Mouse (Mus musculus): ENCODE data around the gene Taok3. TPM values are rescaled to one million over a fixed set of nuclear protein-coding genes. Genes with fewer than 3 reads are reported as not detected.

Taok3 gene
- total and polyA plus RNA-seq, 2 experiments from 2014 or later, result 1.1 to 5.8 TPM

DNA sequence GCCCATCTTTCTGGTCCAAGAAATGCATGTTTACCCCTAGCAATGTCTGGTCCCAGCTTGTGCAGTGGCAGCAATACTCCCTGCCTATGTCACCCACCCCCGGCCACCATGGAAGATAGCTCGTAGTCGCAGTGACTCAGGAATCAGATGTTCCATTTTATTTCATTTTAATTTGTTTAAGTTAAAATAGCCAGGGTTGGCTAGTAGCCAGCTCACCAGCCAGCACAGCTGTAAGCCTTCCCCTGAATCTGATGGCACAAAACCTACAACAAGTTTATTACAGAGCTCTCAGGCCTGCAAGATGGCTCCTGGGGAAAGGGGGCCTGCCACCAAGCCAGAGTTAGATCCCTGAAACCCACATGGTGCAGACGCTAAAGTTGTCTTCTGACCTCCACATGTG, 119.2 kb downstream of the Taok3 start:
- H3K36me3 ChIP-seq (replicated peaks; ENCODE audit: control insufficient read depth, insufficient read depth, low read length), result no peaks in the 10 kb centered on the region
- H3K9ac ChIP-seq (replicated peaks; ENCODE audit: low read depth, low read length), result no peak overlapping the region
- H3K27ac ChIP-seq (ENCODE audit: low read depth), result no peak overlapping the region
- TF ChIP-seq CTCF (IDR thresholded peaks at IDR 0.05; ENCODE audit: low read depth) (no peak), EP300 (IDR thresholded peaks at IDR 0.05; ENCODE audit: low read depth) (no peak)
- H3K9me3 ChIP-seq (replicated peaks; ENCODE audit: control insufficient read depth, low read length), result no peaks in the 10 kb centered on the region
- H3K4me3 ChIP-seq (ENCODE audit: low read depth, low read length), result no peak overlapping the region
- no peak for ATAC-seq (ENCODE audit: insufficient read depth, low read depth)
- no peaks in the 10 kb centered on the region for H3K27me3 ChIP-seq (ENCODE audit: control insufficient read depth, insufficient read depth, low read length)
- no peak overlapping the region for H3K4me2 ChIP-seq (ENCODE audit: low read depth, low read length)
- 0 out of 2 replicates have a peak, but pooled peaks cover 3% of the 10 kb centered on the region for H3K4me1 ChIP-seq (ENCODE audit: control insufficient read depth, insufficient read depth)
- WGBS, result 81% methylated on average over 4 of the region's 4 CpGs
- DNase-seq (ENCODE audit: low spot score), result no peak

DNA sequence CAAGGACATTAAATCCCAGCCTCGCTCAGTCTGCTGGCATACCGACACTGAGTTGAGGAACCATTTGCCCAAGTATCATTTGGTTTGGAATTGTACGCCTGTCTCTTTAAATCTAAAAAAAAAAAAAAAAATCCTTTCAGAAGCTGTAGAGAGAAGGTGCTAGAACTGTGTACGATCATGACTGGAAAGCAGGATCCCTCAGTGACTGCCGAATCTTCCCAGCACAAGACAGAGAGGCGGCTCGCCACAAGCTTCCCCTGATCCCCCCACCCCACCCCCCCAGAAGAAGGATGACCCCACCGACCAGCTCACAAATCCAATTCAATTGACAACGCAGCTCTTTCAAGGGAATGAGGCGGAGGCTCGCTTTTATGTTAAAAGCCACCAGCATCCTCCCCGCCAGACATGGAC, 120.4 kb downstream of the Taok3 start:
- H3K4me3 ChIP-seq (ENCODE audit: low read depth, low read length), result peak overlapping the region; percentile 48
- no peaks in the 10 kb centered on the region for H3K27me3 ChIP-seq (ENCODE audit: control insufficient read depth, insufficient read depth, low read length)
- H3K9me3 ChIP-seq (replicated peaks; ENCODE audit: control insufficient read depth, low read length), result no peaks in the 10 kb centered on the region
- H3K9ac ChIP-seq (replicated peaks; ENCODE audit: low read depth, low read length), result peak overlapping the region; percentile 43; the same call in 1 of the 2 replicates
- 9% methylated on average over 12 of the region's 12 CpGs for WGBS
- DNase-seq (ENCODE audit: low spot score), result no peak
- 0 out of 2 replicates have a peak, but pooled peaks cover 3% of the 10 kb centered on the region for H3K4me1 ChIP-seq (ENCODE audit: control insufficient read depth, insufficient read depth)
- no peak overlapping the region for H3K27ac ChIP-seq (ENCODE audit: low read depth)
- H3K4me2 ChIP-seq (ENCODE audit: low read depth, low read length), result peak overlapping the region; percentile 73
- no peaks in the 10 kb centered on the region for H3K36me3 ChIP-seq (replicated peaks; ENCODE audit: control insufficient read depth, insufficient read depth, low read length)
- peak; percentile 36; the same call in 1 of the 2 replicates for ATAC-seq (ENCODE audit: insufficient read depth, low read depth)
- TF ChIP-seq EP300 (IDR thresholded peaks at IDR 0.05; ENCODE audit: low read depth) (no peak), CTCF (IDR thresholded peaks at IDR 0.05; ENCODE audit: low read depth) (no peak)

DNA sequence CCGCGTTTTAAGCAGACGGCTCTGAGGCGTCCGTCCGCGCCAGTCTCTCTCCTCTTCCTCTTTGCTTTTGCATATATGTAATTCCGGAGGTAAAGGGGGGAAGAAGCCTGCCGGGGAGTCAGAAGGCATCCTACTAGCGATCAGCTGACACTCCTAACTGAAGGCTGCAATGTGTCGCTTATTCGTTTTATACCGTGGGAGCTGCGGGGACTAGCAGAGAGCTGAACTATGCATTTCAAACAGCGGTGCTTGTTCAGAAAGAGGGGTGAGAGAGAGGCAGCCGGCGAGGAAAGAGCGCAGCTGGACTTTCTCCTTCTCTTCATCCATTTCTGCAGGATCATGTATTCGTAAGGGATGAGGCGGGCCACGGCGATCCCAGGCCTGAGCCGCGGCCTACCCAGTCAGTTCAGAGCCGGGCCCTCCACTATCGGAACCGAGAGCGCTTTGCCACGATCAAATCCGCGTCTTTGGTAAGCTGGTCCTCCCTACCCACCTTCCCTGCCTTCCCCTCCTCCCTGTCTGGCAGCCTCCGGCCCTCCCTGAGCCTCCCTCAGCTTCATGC, 120.9 kb downstream of the Taok3 start:
- 8% methylated on average over 32 of the region's 32 CpGs for WGBS
- DNase-seq (ENCODE audit: low spot score) (no peak), ATAC-seq (ENCODE audit: insufficient read depth, low read depth) (no peak; the same call in 1 of the 2 replicates)
- Histone ChIP-seq H3K9ac (replicated peaks; ENCODE audit: low read depth, low read length) (peak overlapping the region; percentile 43; the same call in 1 of the 2 replicates), H3K4me2 (ENCODE audit: low read depth, low read length) (peak overlapping the region; percentile 73), H3K4me3 (ENCODE audit: low read depth, low read length) (peak overlapping the region; percentile 48), H3K36me3 (replicated peaks; ENCODE audit: control insufficient read depth, insufficient read depth, low read length) (no peaks in the 10 kb centered on the region), H3K4me1 (ENCODE audit: control insufficient read depth, insufficient read depth) (0 out of 2 replicates have a peak, but pooled peaks cover 3% of the 10 kb centered on the region), H3K9me3 (replicated peaks; ENCODE audit: control insufficient read depth, low read length) (no peaks in the 10 kb centered on the region), H3K27me3 (ENCODE audit: control insufficient read depth, insufficient read depth, low read length) (no peaks in the 10 kb centered on the region), H3K27ac (ENCODE audit: low read depth) (peak overlapping the region; percentile 18; the same call in 1 of the 2 replicates)
- no peak for TF ChIP-seq CTCF (IDR thresholded peaks at IDR 0.05; ENCODE audit: low read depth)
- TF ChIP-seq EP300 (IDR thresholded peaks at IDR 0.05; ENCODE audit: low read depth), result no peak

DNA sequence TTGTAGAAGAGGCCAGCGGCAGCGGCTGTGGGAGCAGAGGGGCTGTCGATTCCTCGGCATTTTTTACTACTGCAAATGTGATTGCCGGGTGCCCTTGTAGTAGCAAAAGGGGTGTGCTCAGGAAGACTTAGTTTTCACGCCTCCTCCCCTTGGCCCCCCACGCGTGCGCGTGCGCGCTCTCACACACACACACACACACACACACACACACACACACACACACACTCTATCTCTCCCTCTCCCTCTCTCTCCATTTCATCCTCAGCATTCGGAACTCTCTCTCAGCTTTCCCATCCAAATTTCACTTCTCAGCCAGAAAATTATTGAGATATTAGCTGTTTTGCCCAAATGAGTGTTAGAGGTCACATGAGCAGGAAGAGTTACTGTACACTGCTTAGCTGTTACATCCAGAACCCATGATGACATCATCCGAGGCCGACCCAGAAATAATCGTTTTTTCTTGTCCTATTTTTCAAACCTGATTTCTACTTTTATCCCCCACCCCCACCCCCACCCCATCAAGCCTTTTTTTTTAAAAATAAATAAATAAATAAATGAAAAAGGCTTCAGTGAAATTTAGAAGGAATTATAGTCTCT, 122.1 kb downstream of the Taok3 start:
- H3K9me3 ChIP-seq (replicated peaks; ENCODE audit: control insufficient read depth, low read length), result no peaks in the 10 kb centered on the region
- TF ChIP-seq EP300 (IDR thresholded peaks at IDR 0.05; ENCODE audit: low read depth) (no peak), CTCF (IDR thresholded peaks at IDR 0.05; ENCODE audit: low read depth) (no peak)
- 63% methylated on average over 16 of the region's 16 CpGs for WGBS
- H3K27ac ChIP-seq (ENCODE audit: low read depth), result no peak overlapping the region
- H3K4me2 ChIP-seq (ENCODE audit: low read depth, low read length), result peak overlapping the region; percentile 73; the same call in 1 of the 2 replicates
- no peak for DNase-seq (ENCODE audit: low spot score)
- no peaks in the 10 kb centered on the region for H3K27me3 ChIP-seq (ENCODE audit: control insufficient read depth, insufficient read depth, low read length)
- no peak overlapping the region for H3K9ac ChIP-seq (replicated peaks; ENCODE audit: low read depth, low read length)
- H3K36me3 ChIP-seq (replicated peaks; ENCODE audit: control insufficient read depth, insufficient read depth, low read length), result no peaks in the 10 kb centered on the region
- H3K4me3 ChIP-seq (ENCODE audit: low read depth, low read length), result no peak overlapping the region
- ATAC-seq (ENCODE audit: insufficient read depth, low read depth), result no peak
- H3K4me1 ChIP-seq (ENCODE audit: control insufficient read depth, insufficient read depth), result 0 out of 2 replicates have a peak, but pooled peaks cover 3% of the 10 kb centered on the region

DNA sequence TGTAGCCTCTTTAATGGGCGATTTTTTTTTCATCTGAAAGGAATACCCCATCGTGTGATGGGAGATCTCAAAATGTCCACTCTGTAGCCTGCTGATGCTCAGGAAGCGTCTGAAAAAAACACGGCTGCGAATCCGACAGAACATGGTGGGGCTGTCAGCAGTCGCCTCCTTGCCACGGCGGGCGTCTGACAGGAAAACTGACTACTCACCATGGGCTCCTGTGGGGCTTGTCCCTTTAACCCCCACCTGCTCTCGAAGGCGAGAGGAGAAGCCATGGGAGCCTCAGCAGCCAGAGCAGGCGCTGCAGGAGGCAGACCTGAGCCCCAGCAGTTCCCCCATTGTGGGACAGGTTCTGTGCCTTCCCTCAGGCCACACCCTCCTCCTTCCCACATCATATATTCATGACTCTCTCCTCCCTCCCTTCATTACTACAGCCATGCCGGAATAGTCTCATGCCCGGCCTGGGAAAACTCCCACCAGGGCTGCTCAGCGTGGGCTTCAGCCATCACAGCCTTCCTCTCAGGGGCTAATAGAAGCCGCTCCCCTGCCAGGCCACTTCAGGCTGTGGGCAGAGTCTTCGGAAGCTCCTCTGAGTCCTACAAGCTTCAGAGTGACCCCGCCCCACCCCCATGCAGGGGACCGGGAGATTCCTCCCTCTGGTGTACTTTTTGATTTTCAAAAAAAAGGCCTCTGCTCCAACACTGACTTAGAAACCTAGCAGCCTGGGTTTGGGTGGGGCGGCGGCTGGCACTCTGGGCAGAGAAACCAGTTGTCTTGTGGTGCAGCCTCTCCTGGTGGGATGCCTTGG, 122.9 kb downstream of the Taok3 start:
- peak overlapping the region; percentile 57 for H3K4me2 ChIP-seq (ENCODE audit: low read depth, low read length)
- TF ChIP-seq EP300 (IDR thresholded peaks at IDR 0.05; ENCODE audit: low read depth), result no peak
- no peak for TF ChIP-seq CTCF (IDR thresholded peaks at IDR 0.05; ENCODE audit: low read depth)
- H3K4me3 ChIP-seq (ENCODE audit: low read depth, low read length), result peak overlapping the region; percentile 32
- DNase-seq (ENCODE audit: low spot score) (no peak), ATAC-seq (ENCODE audit: insufficient read depth, low read depth) (peak; percentile 39; the same call in 1 of the 2 replicates)
- 40% methylated on average over 22 of the region's 22 CpGs for WGBS
- 0 out of 2 replicates have a peak, but pooled peaks cover 3% of the 10 kb centered on the region for H3K4me1 ChIP-seq (ENCODE audit: control insufficient read depth, insufficient read depth)
- no peaks in the 10 kb centered on the region for H3K9me3 ChIP-seq (replicated peaks; ENCODE audit: control insufficient read depth, low read length)
- no peak overlapping the region; the same call in 1 of the 2 replicates for H3K27ac ChIP-seq (ENCODE audit: low read depth)
- peak overlapping the region; percentile 29; the same call in 1 of the 2 replicates for H3K9ac ChIP-seq (replicated peaks; ENCODE audit: low read depth, low read length)
- no peaks in the 10 kb centered on the region for H3K27me3 ChIP-seq (ENCODE audit: control insufficient read depth, insufficient read depth, low read length)
- no peaks in the 10 kb centered on the region for H3K36me3 ChIP-seq (replicated peaks; ENCODE audit: control insufficient read depth, insufficient read depth, low read length)
